In genomic region chr1:36476426-36476825, GRCm38 (mm10) we compare ENCODE assay signal across 14 mouse cellular contexts. TPM values are rescaled to one million over a fixed set of nuclear protein-coding genes. Genes with fewer than 3 reads are reported as not detected.
A peak's percentile ranks its signal among the peaks of the same experiment; 100 is the strongest.
DNase-seq lines count a peak whose midpoint lies in the region; ATAC-seq and TF ChIP-seq lines count a peak whose summit lies in the region.
"Had no signal": no experiment of that assay in that cellular context is flagged by ENCODE, and none has a peak within 500 bp of the region (broad histone marks: within the 10 kb centered on the region; RNA-seq: fewer than 3 reads in every experiment).

No protein-coding gene starts in this region.

- H3K27ac ChIP-seq in hindbrain, postnatal 0 days = no peak overlapping the region
- no peak overlapping the region for H3K27ac ChIP-seq in hindbrain, embryonic 12.5 days
- H3K27ac ChIP-seq in embryonic facial prominence, embryonic 13.5 days = no peak overlapping the region
- H3K27ac ChIP-seq in intestine, embryonic 16.5 days (ENCODE audit: low read length) = peak overlapping the region; percentile 95
- H3K27ac ChIP-seq: midbrain, embryonic 15.5 days had no signal

- H3K9ac ChIP-seq in hindbrain, postnatal 0 days (replicated peaks; ENCODE audit: low read length) = no peak overlapping the region
- no peak overlapping the region for H3K9ac ChIP-seq in hindbrain, embryonic 12.5 days
- 0 out of 2 replicates have a peak overlapping the region, but pooled peaks have one; percentile 57 for H3K9ac ChIP-seq in embryonic facial prominence, embryonic 13.5 days
- H3K9ac ChIP-seq in intestine, embryonic 16.5 days (ENCODE audit: low read depth, low read length) = no peak overlapping the region; the same call in 1 of the 2 replicates
- H3K9ac ChIP-seq: midbrain, embryonic 15.5 days had no signal

- H3K36me3 ChIP-seq in hindbrain, postnatal 0 days (ENCODE audit: insufficient read depth, low read length) = no peaks in the 10 kb centered on the region
- H3K36me3 ChIP-seq in hindbrain, embryonic 12.5 days = no peaks in the 10 kb centered on the region
- no peaks in the 10 kb centered on the region for H3K36me3 ChIP-seq in embryonic facial prominence, embryonic 13.5 days
- H3K36me3 ChIP-seq in intestine, embryonic 16.5 days (ENCODE audit: control insufficient read depth, insufficient read depth, low read length) = no peaks in the 10 kb centered on the region
- no peaks in the 10 kb centered on the region for H3K36me3 ChIP-seq in myocyte (ENCODE audit: control insufficient read depth, insufficient read depth)
- H3K36me3 ChIP-seq: lung, embryonic 15.5 days; midbrain, embryonic 15.5 days had no signal

- H3K4me2 ChIP-seq in hindbrain, postnatal 0 days (ENCODE audit: low read depth, low read length) = peak overlapping the region; percentile 83; the same call in 1 of the 2 replicates
- no peak overlapping the region for H3K4me2 ChIP-seq in hindbrain, embryonic 12.5 days (replicated peaks)
- H3K4me2 ChIP-seq in embryonic facial prominence, embryonic 13.5 days = peak overlapping the region; percentile 84
- peak overlapping the region; percentile 50 for H3K4me2 ChIP-seq in intestine, embryonic 16.5 days (ENCODE audit: low read depth, low read length)
- peak overlapping the region; percentile 87 for H3K4me2 ChIP-seq in myocyte (ENCODE audit: low read depth)

- no peak overlapping the region for H3ac ChIP-seq in myocyte (ENCODE audit: control insufficient read depth, insufficient read length)

- no peak for DNase-seq in hindbrain, postnatal 0 days (ENCODE audit: low spot score)
- no peak for DNase-seq in MN1 (ENCODE audit: low spot score)
- DNase-seq: adrenal gland, adult 8-10 months; heart, adult 18-20 months; heart, postnatal 4 days; left cerebral cortex, postnatal 4 days; right cerebral cortex, postnatal 14 days had no signal

- H3K9me3 ChIP-seq in hindbrain, postnatal 0 days (ENCODE audit: low read length) = no peaks in the 10 kb centered on the region
- no peaks in the 10 kb centered on the region for H3K9me3 ChIP-seq in hindbrain, embryonic 12.5 days (replicated peaks)
- H3K9me3 ChIP-seq in embryonic facial prominence, embryonic 13.5 days = no peaks in the 10 kb centered on the region
- no peaks in the 10 kb centered on the region for H3K9me3 ChIP-seq in intestine, embryonic 16.5 days (ENCODE audit: control insufficient read depth, low read length)
- H3K9me3 ChIP-seq: lung, embryonic 15.5 days; midbrain, embryonic 15.5 days had no signal

- H3K4me3 ChIP-seq in hindbrain, postnatal 0 days (ENCODE audit: low read length) = no peak overlapping the region
- H3K4me3 ChIP-seq in hindbrain, embryonic 12.5 days = no peak overlapping the region
- no peak overlapping the region for H3K4me3 ChIP-seq in embryonic facial prominence, embryonic 13.5 days
- peak overlapping the region; percentile 55 for H3K4me3 ChIP-seq in intestine, embryonic 16.5 days (ENCODE audit: low read length)
- H3K4me3 ChIP-seq in myocyte = peak overlapping the region; percentile 75
- H3K4me3 ChIP-seq: lung, embryonic 15.5 days; midbrain, embryonic 15.5 days had no signal

- H3K27me3 ChIP-seq in hindbrain, postnatal 0 days (ENCODE audit: insufficient read depth, low read length) = no peaks in the 10 kb centered on the region
- no peaks in the 10 kb centered on the region for H3K27me3 ChIP-seq in hindbrain, embryonic 12.5 days
- H3K27me3 ChIP-seq in embryonic facial prominence, embryonic 13.5 days = no peaks in the 10 kb centered on the region
- H3K27me3 ChIP-seq in intestine, embryonic 16.5 days (replicated peaks; ENCODE audit: control insufficient read depth, insufficient read depth, low read length) = no peaks in the 10 kb centered on the region
- H3K27me3 ChIP-seq in myocyte (ENCODE audit: control insufficient read depth, insufficient read depth, insufficient read length) = no peaks in the 10 kb centered on the region
- H3K27me3 ChIP-seq: lung, embryonic 15.5 days; midbrain, embryonic 15.5 days had no signal

- WGBS in hindbrain, postnatal 0 days = 80% methylated on average over 7 of the region's 7 CpGs
- 81% methylated on average over 7 of the region's 7 CpGs for WGBS in hindbrain, embryonic 12.5 days
- 70% methylated on average over 7 of the region's 7 CpGs for WGBS in embryonic facial prominence, embryonic 13.5 days
- 54% methylated on average over 7 of the region's 7 CpGs for WGBS in intestine, embryonic 16.5 days

- ATAC-seq in hindbrain, postnatal 0 days = no peak
- ATAC-seq in hindbrain, embryonic 12.5 days (ENCODE audit: low FRiP score) = no peak
- no peak for ATAC-seq in embryonic facial prominence, embryonic 13.5 days (ENCODE audit: insufficient number of reproducible peaks, insufficient read depth, low FRiP score, low TSS enrichment, low read depth)
- peak; percentile 26 for ATAC-seq in intestine, embryonic 16.5 days
- ATAC-seq in inflammation-experienced regulatory T-cells, adult 6 months = no peak
- ATAC-seq: midbrain, embryonic 15.5 days had no signal

- peaks cover 45% of the 10 kb centered on the region for H3K4me1 ChIP-seq in hindbrain, postnatal 0 days (ENCODE audit: insufficient read depth, low read length)
- peaks cover 49% of the 10 kb centered on the region for H3K4me1 ChIP-seq in hindbrain, embryonic 12.5 days
- H3K4me1 ChIP-seq in embryonic facial prominence, embryonic 13.5 days = peaks cover 72% of the 10 kb centered on the region
- peaks cover 30% of the 10 kb centered on the region for H3K4me1 ChIP-seq in intestine, embryonic 16.5 days (ENCODE audit: control insufficient read depth, insufficient read depth, low read length)

- TF ChIP-seq CTCF in hindbrain, postnatal 0 days (IDR thresholded peaks at IDR 0.05; ENCODE audit: low read depth) = no peak

- peaks cover 90% of the 10 kb centered on the region for H3K79me2 ChIP-seq in myocyte (ENCODE audit: control insufficient read depth, insufficient read depth)

- TF ChIP-seq POLR2A in myocyte (IDR thresholded peaks at IDR 0.05; ENCODE audit: insufficient read length, low read depth) = no peak

TF ChIP-seq in myocyte, 11 proteins besides CTCF, POLR2A, EP300 and RAD21:
- TF ChIP-seq TCF3 (IDR thresholded peaks at IDR 0.05; ENCODE audit: insufficient read length, low read depth) = no peak
- no peak for TF ChIP-seq SRF (IDR thresholded peaks at IDR 0.05; ENCODE audit: control insufficient read depth, insufficient read length, low read depth)
- TF ChIP-seq MAX (IDR thresholded peaks at IDR 0.05; ENCODE audit: low read depth) = no peak
- TF ChIP-seq POLR2AphosphoS2 (IDR thresholded peaks at IDR 0.05; ENCODE audit: insufficient read length, low read depth) = no peak
- TF ChIP-seq TCF12 (IDR thresholded peaks at IDR 0.05; ENCODE audit: insufficient read depth, poor library complexity, severe bottlenecking) = no peak
- no peak for TF ChIP-seq MYOD1 (IDR thresholded peaks at IDR 0.05; ENCODE audit: control insufficient read depth in 1 of 3, insufficient read length in 2 of 3, low read depth in 2 of 3)
- no peak for TF ChIP-seq MYOG (IDR thresholded peaks at IDR 0.05; ENCODE audit: control insufficient read depth in 1 of 3, insufficient read depth in 1 of 3, insufficient read length in 2 of 3, low read depth in 2 of 3)
- no peak for TF ChIP-seq USF1 (IDR thresholded peaks at IDR 0.05; ENCODE audit: low read depth)
- TF ChIP-seq REST (IDR thresholded peaks at IDR 0.05; ENCODE audit: insufficient read depth, insufficient read length) = no peak
- TF ChIP-seq E2F4 (IDR thresholded peaks at IDR 0.05; ENCODE audit: insufficient read depth) = no peak
- TF ChIP-seq CEBPB (IDR thresholded peaks at IDR 0.05; ENCODE audit: insufficient read depth, poor library complexity, severe bottlenecking) = no peak

RNA-seq across cellular contexts. Expression of gene Cnnm4, which starts 5.0 kb away (rescaled TPM):
- total RNA-seq in hindbrain, postnatal 0 days (2014; rRNA removed) = 18.5 and 19.6 TPM in 2 replicates
- 9.6 and 10.0 TPM in 2 replicates for polyA plus RNA-seq in hindbrain, postnatal 0 days (2015; fragmentation: Nextera tagmentation; extraction: Ambion mirVana)
- 11.3 and 11.5 TPM in 2 replicates for polyA plus RNA-seq in hindbrain, embryonic 12.5 days (2016; fragmentation: Nextera tagmentation; extraction: Ambion mirVana)
- 15.6 and 16.2 TPM in 2 replicates for polyA plus RNA-seq in embryonic facial prominence, embryonic 13.5 days (2015; fragmentation: Nextera tagmentation; extraction: Ambion mirVana)
- 39.2 and 40.2 TPM in 2 replicates for polyA plus RNA-seq in intestine, embryonic 16.5 days (2015; fragmentation: Nextera tagmentation; extraction: Ambion mirVana)
- 21.6 TPM for polyA plus RNA-seq in myocyte (2012; fragmentation: generic; extraction: Trizol)
- 10 to 100 TPM; 11.5 to 13.9 (median 12.1) TPM for polyA plus RNA-seq in inflammation-experienced regulatory T-cells, adult 6 months (2017; shearing (Covaris generic))

RNA-seq across cellular contexts. Expression of gene Lman2l, which starts 31.4 kb away (rescaled TPM):
- total RNA-seq in hindbrain, postnatal 0 days (2014; rRNA removed) = 20.4 and 21.6 TPM in 2 replicates
- polyA plus RNA-seq in hindbrain, postnatal 0 days (2015; fragmentation: Nextera tagmentation; extraction: Ambion mirVana) = 42.6 and 45.5 TPM in 2 replicates
- 74.3 and 76.7 TPM in 2 replicates for polyA plus RNA-seq in hindbrain, embryonic 12.5 days (2016; fragmentation: Nextera tagmentation; extraction: Ambion mirVana)
- polyA plus RNA-seq in embryonic facial prominence, embryonic 13.5 days (2015; fragmentation: Nextera tagmentation; extraction: Ambion mirVana) = 53.4 TPM in 2 replicates
- polyA plus RNA-seq in intestine, embryonic 16.5 days (2015; fragmentation: Nextera tagmentation; extraction: Ambion mirVana) = 29.8 and 32.1 TPM in 2 replicates
- polyA plus RNA-seq in myocyte (2012; fragmentation: generic; extraction: Trizol) = 44.8 TPM
- polyA plus RNA-seq in inflammation-experienced regulatory T-cells, adult 6 months (2017; shearing (Covaris generic)) = 10 to 100 TPM in 2 of 3 experiments, 1 to 10 TPM in 1; 7.9 to 12.0 (median 11.4) TPM

RNA-seq across cellular contexts. Expression of gene Cnnm3, which starts 35.2 kb away (rescaled TPM):
- 28.4 and 35.9 TPM in 2 replicates for total RNA-seq in hindbrain, postnatal 0 days (2014; rRNA removed)
- polyA plus RNA-seq in hindbrain, postnatal 0 days (2015; fragmentation: Nextera tagmentation; extraction: Ambion mirVana) = 5.2 and 5.4 TPM in 2 replicates
- polyA plus RNA-seq in hindbrain, embryonic 12.5 days (2016; fragmentation: Nextera tagmentation; extraction: Ambion mirVana) = 4.5 and 4.6 TPM in 2 replicates
- 3.4 and 3.8 TPM in 2 replicates for polyA plus RNA-seq in embryonic facial prominence, embryonic 13.5 days (2015; fragmentation: Nextera tagmentation; extraction: Ambion mirVana)
- 2.1 and 2.3 TPM in 2 replicates for polyA plus RNA-seq in intestine, embryonic 16.5 days (2015; fragmentation: Nextera tagmentation; extraction: Ambion mirVana)
- 10.2 TPM for polyA plus RNA-seq in myocyte (2012; fragmentation: generic; extraction: Trizol)
- 1 to 10 TPM; 3.1 to 9.2 (median 6.7) TPM for polyA plus RNA-seq in inflammation-experienced regulatory T-cells, adult 6 months (2017; shearing (Covaris generic))

Comparison
In these comparisons a context has a peak if more than half of its experiments do, and no peak if none do; other contexts are left out.
1. H3K4me3 ChIP-seq: peak in intestine, embryonic 16.5 days (single experiment) and myocyte (single experiment); none in hindbrain, postnatal 0 days (single experiment), hindbrain, embryonic 12.5 days (single experiment) and embryonic facial prominence, embryonic 13.5 days (single experiment).